Mouse (Mus musculus): ENCODE measurements around the gene Hcn2.

Hcn2 gene

GRCm38 (mm10) chr10:79774486-79775279 is 58.2 kb downstream of the Hcn2 start:
- no peak for DNase-seq (ENCODE audit: low read depth)

- no peak for DNase-seq (ENCODE audit: low read depth)
Measured at GRCm38 (mm10) chr10:79777103-79777531, 60.7 kb downstream of the Hcn2 start, which contains the start of gene Fstl3. Gene Fstl3, plus strand, starts transcription at chr10:79777272.

- no peak for DNase-seq (ENCODE audit: low read depth)
Measured at GRCm38 (mm10) chr10:79778006-79778405, 61.6 kb downstream of the Hcn2 start.

DNA sequence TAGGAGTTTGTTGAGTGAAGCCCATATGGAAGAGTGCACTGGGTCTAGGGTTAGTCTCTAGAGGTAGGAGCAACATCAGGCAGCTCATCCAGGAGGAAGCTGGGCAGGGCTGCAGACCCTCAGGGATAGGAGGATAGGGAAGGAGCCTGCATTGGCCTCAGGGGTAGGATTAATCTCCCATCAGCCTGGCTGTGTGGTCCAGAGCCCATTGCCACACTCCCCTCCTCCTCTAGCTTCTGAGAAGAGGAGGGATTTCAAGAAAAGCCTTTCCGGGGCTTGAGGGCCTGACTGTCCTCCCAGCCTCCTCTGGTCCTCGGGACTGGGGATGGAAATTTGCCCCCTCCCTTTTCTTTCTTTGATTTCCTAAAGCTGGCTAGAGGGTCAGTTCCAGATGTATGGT is 62.8 kb downstream of the Hcn2 start:
- no peak for DNase-seq (ENCODE audit: low read depth)

DNA sequence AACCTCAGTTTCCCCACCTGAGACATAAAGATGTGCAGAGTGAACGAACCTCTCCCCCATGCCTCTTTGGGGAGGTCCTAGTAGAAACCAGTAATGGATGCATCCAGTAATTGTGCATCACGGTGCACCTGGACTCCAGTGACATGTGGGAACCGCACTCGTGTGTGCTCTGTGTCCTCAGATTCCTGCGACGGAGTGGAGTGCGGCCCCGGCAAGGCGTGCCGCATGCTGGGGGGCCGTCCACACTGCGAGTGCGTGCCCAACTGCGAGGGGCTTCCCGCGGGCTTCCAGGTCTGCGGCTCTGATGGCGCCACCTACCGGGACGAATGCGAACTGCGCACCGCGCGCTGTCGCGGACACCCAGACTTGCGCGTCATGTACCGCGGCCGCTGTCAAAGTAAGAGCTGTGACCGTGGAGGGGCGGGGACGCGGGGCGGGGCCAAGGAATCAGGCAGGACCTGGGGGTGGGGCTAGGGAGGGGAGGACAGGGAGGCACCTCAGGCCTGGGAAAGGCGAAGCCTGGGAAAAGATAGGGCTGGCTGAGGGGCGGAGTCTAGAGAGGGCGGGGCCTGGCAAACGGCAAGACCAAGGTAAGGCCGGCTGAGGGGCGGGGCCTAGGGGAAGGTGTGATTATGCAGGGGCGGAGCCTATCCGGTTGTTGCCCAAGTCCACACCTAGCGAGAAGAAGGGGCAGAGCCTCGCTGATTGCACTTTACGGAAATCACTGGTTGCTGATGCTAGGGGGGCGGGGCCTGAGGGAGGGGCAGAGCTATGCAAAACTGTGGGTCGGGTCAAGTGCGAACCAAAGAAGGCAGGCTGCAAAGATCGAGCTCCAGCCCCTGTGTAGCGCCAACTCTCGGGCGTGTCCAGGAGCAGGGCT is 63.6 kb downstream of the Hcn2 start:
- peak; percentile 99 for DNase-seq (ENCODE audit: low read depth)

- DNase-seq (ENCODE audit: low read depth), result peak; percentile 94
Measured at GRCm38 (mm10) chr10:79780664-79781015, 64.2 kb downstream of the Hcn2 start.

DNA sequence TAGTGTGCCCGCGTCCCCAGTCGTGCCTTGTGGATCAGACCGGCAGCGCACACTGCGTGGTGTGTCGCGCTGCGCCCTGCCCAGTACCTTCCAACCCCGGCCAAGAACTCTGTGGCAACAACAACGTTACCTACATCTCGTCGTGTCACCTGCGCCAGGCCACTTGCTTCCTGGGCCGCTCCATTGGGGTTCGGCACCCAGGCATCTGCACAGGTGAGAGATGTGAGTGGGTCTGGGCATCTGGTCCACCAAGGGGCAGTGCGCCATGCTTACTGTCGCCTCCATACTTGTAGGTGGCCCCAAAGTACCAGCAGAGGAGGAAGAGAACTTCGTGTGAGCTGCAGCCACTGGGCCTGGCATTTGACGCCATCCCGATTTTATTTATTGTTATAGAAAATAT is 64.7 kb downstream of the Hcn2 start:
- DNase-seq (ENCODE audit: low read depth), result no peak

DNA sequence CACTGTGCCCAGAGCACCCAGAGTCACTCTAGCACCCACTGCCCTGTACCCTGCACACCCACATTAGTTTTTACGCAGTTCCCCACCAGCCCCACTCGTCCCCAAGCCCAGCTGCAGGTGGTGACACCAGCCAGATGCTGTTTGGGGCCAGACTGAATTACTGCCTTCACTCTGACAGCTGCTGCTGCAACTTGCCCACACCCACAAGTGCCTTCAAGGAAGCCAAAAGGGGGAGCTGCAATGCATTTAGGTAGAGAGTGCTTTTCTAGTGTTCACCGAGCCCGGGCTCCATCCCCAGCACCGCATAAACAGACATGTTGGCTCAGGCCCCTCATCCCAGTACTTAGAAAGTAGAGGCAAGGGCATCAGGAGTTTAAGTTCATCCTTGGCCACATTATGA is 65.5 kb downstream of the Hcn2 start:
- DNase-seq (ENCODE audit: low read depth), result no peak

GRCm38 (mm10) chr10:79783050-79783449 is 66.6 kb downstream of the Hcn2 start:
- no peak for DNase-seq (ENCODE audit: low read depth)

GRCm38 (mm10) chr10:79783920-79784800 is 67.7 kb downstream of the Hcn2 start:
- peak; percentile 77 for DNase-seq (ENCODE audit: low read depth)

All from induced T-regulatory cell, adult 2 months (primary cell).